In genomic region chr2:151963319-151963718, GRCm38 (mm10) we compare ENCODE assay signal across 27 mouse cellular contexts. TPM values are rescaled to one million over a fixed set of nuclear protein-coding genes. Genes with fewer than 3 reads are reported as not detected.
DNase-seq lines count a peak whose midpoint lies in the region; ATAC-seq and TF ChIP-seq lines count a peak whose summit lies in the region.
"Had no signal": no experiment of that assay in that cellular context is flagged by ENCODE, and none has a peak within 500 bp of the region (broad histone marks: within the 10 kb centered on the region; RNA-seq: fewer than 3 reads in every experiment).

No protein-coding gene starts in this region.

- peaks cover 6% of the 10 kb centered on the region for H3K79me2 ChIP-seq in myocyte (ENCODE audit: control insufficient read depth, insufficient read depth)

- peak overlapping the region; percentile 69 for H3K27ac ChIP-seq in heart, embryonic 10.5 days
- 0 out of 2 replicates have a peak overlapping the region, but pooled peaks have one; percentile 54 for H3K27ac ChIP-seq in lung, postnatal 0 days (ENCODE audit: low read length)
- peak overlapping the region; percentile 55; the same call in 1 of the 2 replicates for H3K27ac ChIP-seq in embryonic facial prominence, embryonic 14.5 days (replicated peaks; ENCODE audit: low read depth, low read length)
- H3K27ac ChIP-seq: kidney, postnatal 0 days; liver, embryonic 12.5 days; stomach, postnatal 0 days had no signal

- no peak overlapping the region for H3K4me3 ChIP-seq in heart, embryonic 10.5 days
- H3K4me3 ChIP-seq in lung, postnatal 0 days (ENCODE audit: low read depth, low read length) = no peak overlapping the region
- no peak overlapping the region for H3K4me3 ChIP-seq in embryonic facial prominence, embryonic 14.5 days (ENCODE audit: low read depth, low read length)
- H3K4me3 ChIP-seq in myocyte = no peak overlapping the region
- H3K4me3 ChIP-seq: erythroblast, embryonic 14.5 days; hindbrain, embryonic 13.5 days; liver, embryonic 12.5 days had no signal

- no peak overlapping the region for H3K9ac ChIP-seq in lung, postnatal 0 days (replicated peaks; ENCODE audit: low read depth)
- H3K9ac ChIP-seq in embryonic facial prominence, embryonic 14.5 days (ENCODE audit: low read depth, low read length) = no peak overlapping the region
- H3K9ac ChIP-seq: hindbrain, embryonic 13.5 days; liver, embryonic 12.5 days; lung, embryonic 14.5 days had no signal

- DNase-seq in heart, embryonic 10.5 days (ENCODE audit: low spot score) = no peak
- DNase-seq in heart, adult 8-10 months (ENCODE audit: low spot score) = no peak
- DNase-seq in lung, postnatal 0 days (ENCODE audit: low spot score) = no peak
- no peak for DNase-seq in lung, adult 18-20 months
- DNase-seq in embryonic facial prominence, embryonic 14.5 days (ENCODE audit: low spot score) = no peak
- no peak for DNase-seq in gastrocnemius, postnatal 10 days
- DNase-seq: adrenal gland, postnatal 10 days; B cell, adult 2 months; cerebellum, adult 9-10 months; gastrocnemius, postnatal 14 days; heart, postnatal 14 days; kidney, adult 2 months; lung, embryonic 14.5 days; right cerebral cortex, postnatal 14 days; thymus, adult 2 months; thymus, postnatal 4 days had no signal

- no peak overlapping the region for H3K4me2 ChIP-seq in lung, postnatal 0 days (replicated peaks; ENCODE audit: low read depth, low read length)
- H3K4me2 ChIP-seq in embryonic facial prominence, embryonic 14.5 days (ENCODE audit: low read depth, low read length) = no peak overlapping the region
- H3K4me2 ChIP-seq in myocyte (ENCODE audit: low read depth) = peak overlapping the region; percentile 81
- H3K4me2 ChIP-seq: hindbrain, embryonic 13.5 days; liver, embryonic 12.5 days; lung, embryonic 14.5 days; midbrain, embryonic 11.5 days had no signal

- H3K4me1 ChIP-seq in heart, embryonic 10.5 days = peaks cover 68% of the 10 kb centered on the region
- H3K4me1 ChIP-seq in lung, postnatal 0 days (ENCODE audit: insufficient read depth, low read depth, low read length) = peaks cover 9% of the 10 kb centered on the region; the same call in 1 of the 2 replicates
- H3K4me1 ChIP-seq in embryonic facial prominence, embryonic 14.5 days (ENCODE audit: control insufficient read depth, insufficient read depth, low read length) = peaks cover 29% of the 10 kb centered on the region

- no peak for TF ChIP-seq CTCF in lung, postnatal 0 days (IDR thresholded peaks at IDR 0.05)

- H3K9me3 ChIP-seq in heart, embryonic 10.5 days = no peaks in the 10 kb centered on the region
- no peaks in the 10 kb centered on the region for H3K9me3 ChIP-seq in lung, postnatal 0 days (ENCODE audit: low read length)
- no peaks in the 10 kb centered on the region for H3K9me3 ChIP-seq in embryonic facial prominence, embryonic 14.5 days (ENCODE audit: control insufficient read depth, low read length)
- H3K9me3 ChIP-seq: hindbrain, embryonic 13.5 days; liver, embryonic 12.5 days had no signal

- H3ac ChIP-seq in myocyte (ENCODE audit: control insufficient read depth, insufficient read length) = no peak overlapping the region

- TF ChIP-seq EP300 in lung, postnatal 0 days (IDR thresholded peaks at IDR 0.05) = no peak

- no peak for TF ChIP-seq POLR2A in myocyte (IDR thresholded peaks at IDR 0.05; ENCODE audit: insufficient read length, low read depth)

- no peak for ATAC-seq in lung, postnatal 0 days
- no peak for ATAC-seq in embryonic facial prominence, embryonic 14.5 days (ENCODE audit: low read depth)
- ATAC-seq: activated CD4-positive, CD25-positive, alpha-beta regulatory T cell, adult 4 months; liver, embryonic 12.5 days had no signal

- 80% methylated on average over 5 of the region's 5 CpGs for WGBS in heart, embryonic 10.5 days
- WGBS in lung, postnatal 0 days = 86% methylated on average over 5 of the region's 5 CpGs
- 82% methylated on average over 5 of the region's 5 CpGs for WGBS in embryonic facial prominence, embryonic 14.5 days

- H3K27me3 ChIP-seq in heart, embryonic 10.5 days (ENCODE audit: insufficient read depth, poor library complexity, severe bottlenecking) = peaks cover 40% of the 10 kb centered on the region
- H3K27me3 ChIP-seq in lung, postnatal 0 days (replicated peaks; ENCODE audit: insufficient read depth, low read length) = no peaks in the 10 kb centered on the region
- H3K27me3 ChIP-seq in embryonic facial prominence, embryonic 14.5 days (replicated peaks; ENCODE audit: control insufficient read depth, insufficient read depth, low read length) = no peaks in the 10 kb centered on the region
- H3K27me3 ChIP-seq in myocyte (ENCODE audit: control insufficient read depth, insufficient read depth, insufficient read length) = no peaks in the 10 kb centered on the region
- H3K27me3 ChIP-seq: hindbrain, embryonic 13.5 days; liver, embryonic 12.5 days had no signal

- H3K36me3 ChIP-seq in heart, embryonic 10.5 days = no peaks in the 10 kb centered on the region
- H3K36me3 ChIP-seq in lung, postnatal 0 days (ENCODE audit: insufficient read depth, low read length) = 0 out of 2 replicates have a peak, but pooled peaks cover 4% of the 10 kb centered on the region
- H3K36me3 ChIP-seq in embryonic facial prominence, embryonic 14.5 days (ENCODE audit: control insufficient read depth, insufficient read depth, low read length) = no peaks in the 10 kb centered on the region
- peaks cover 7% of the 10 kb centered on the region for H3K36me3 ChIP-seq in myocyte (ENCODE audit: control insufficient read depth, insufficient read depth)
- H3K36me3 ChIP-seq: hindbrain, embryonic 13.5 days had no signal

TF ChIP-seq in myocyte, 11 proteins besides CTCF, POLR2A, EP300 and RAD21:
- no peak for TF ChIP-seq MAX (IDR thresholded peaks at IDR 0.05; ENCODE audit: low read depth)
- TF ChIP-seq REST (IDR thresholded peaks at IDR 0.05; ENCODE audit: insufficient read depth, insufficient read length) = no peak
- TF ChIP-seq MYOD1 (IDR thresholded peaks at IDR 0.05; ENCODE audit: control insufficient read depth in 1 of 3, insufficient read length in 2 of 3, low read depth in 2 of 3) = no peak
- peak; percentile 25 for TF ChIP-seq USF1 (IDR thresholded peaks at IDR 0.05; ENCODE audit: low read depth)

RNA-seq across cellular contexts. Expression of gene Fam110a, which starts 16.7 kb away (rescaled TPM):
- 11.4 and 16.3 TPM in 2 replicates for polyA plus RNA-seq in heart, embryonic 10.5 days (2016; fragmentation: Nextera tagmentation; extraction: Ambion mirVana)
- total RNA-seq in heart, adult 8-10 months (2022) = 1 to 10 TPM; 2.8 to 5.0 (median 4.3) TPM
- 34.8 and 36.3 TPM in 2 replicates for polyA plus RNA-seq in lung, postnatal 0 days (2015; fragmentation: Nextera tagmentation; extraction: Ambion mirVana)
- 18.8 and 21.2 TPM in 2 replicates for polyA plus RNA-seq in embryonic facial prominence, embryonic 14.5 days (2014; fragmentation: Nextera tagmentation; extraction: Ambion mirVana)
- polyA plus RNA-seq in myocyte (2012; fragmentation: generic; extraction: Trizol) = 21.0 TPM
- total RNA-seq in gastrocnemius, postnatal 10 days (2021) = 1 to 10 TPM; 5.6 to 6.6 TPM

RNA-seq across cellular contexts. Expression of gene Slc52a3, which starts 33.0 kb away (rescaled TPM):
- polyA plus RNA-seq in heart, embryonic 10.5 days (2016; fragmentation: Nextera tagmentation; extraction: Ambion mirVana) = 1.2 and 1.3 TPM in 2 replicates
- total RNA-seq in heart, adult 8-10 months (2022) = 1 to 10 TPM; 1.2 to 4.2 (median 2.3) TPM
- polyA plus RNA-seq in lung, postnatal 0 days (2015; fragmentation: Nextera tagmentation; extraction: Ambion mirVana) = 26.0 and 26.7 TPM in 2 replicates
- 2.4 and 2.8 TPM in 2 replicates for polyA plus RNA-seq in embryonic facial prominence, embryonic 14.5 days (2014; fragmentation: Nextera tagmentation; extraction: Ambion mirVana)
- polyA plus RNA-seq in myocyte (2012; fragmentation: generic; extraction: Trizol) = 0.02 TPM
- 1 to 10 TPM; 1.1 to 1.3 TPM for total RNA-seq in gastrocnemius, postnatal 10 days (2021)

RNA-seq across cellular contexts. Expression of gene Angpt4, which starts 52.3 kb away (rescaled TPM):
- polyA plus RNA-seq in heart, embryonic 10.5 days (2016; fragmentation: Nextera tagmentation; extraction: Ambion mirVana) = 0.48 and 1.1 TPM in 2 replicates
- under 1 TPM in 3 of 4 experiments, not detected in 1; 0.14 to 0.22 (median 0.16) TPM for total RNA-seq in heart, adult 8-10 months (2022)
- 0.11 and 0.13 TPM in 2 replicates for polyA plus RNA-seq in lung, postnatal 0 days (2015; fragmentation: Nextera tagmentation; extraction: Ambion mirVana)
- 0.64 and 1.1 TPM in 2 replicates for polyA plus RNA-seq in embryonic facial prominence, embryonic 14.5 days (2014; fragmentation: Nextera tagmentation; extraction: Ambion mirVana)
- polyA plus RNA-seq in myocyte (2012; fragmentation: generic; extraction: Trizol) = 0.19 TPM
- total RNA-seq in gastrocnemius, postnatal 10 days (2021) = under 1 TPM; 0.26 to 0.47 TPM
- total RNA-seq: common myeloid progenitor, adult 5-6 weeks; layer of hippocampus, postnatal 10 days had no signal
- polyA plus RNA-seq: activated CD4-positive, CD25-positive, alpha-beta regulatory T cell, adult 4 months; erythroblast, embryonic 14.5 days; limb, embryonic 11.5 days had no signal
